ENCODE assay signal across 1 mouse cellular context in genomic region chr12:51829290-51830076, GRCm38 (mm10).
TF ChIP-seq lines count a peak whose summit lies in the region.

TSS of gene Hectd1 (minus strand) at chr12:51829536.

TF ChIP-seq in CH12.LX, 34 proteins besides CTCF, POLR2A, EP300 and RAD21 (continued from another document):
- TF ChIP-seq BHLHE40 (IDR thresholded peaks at IDR 0.05; ENCODE audit: low read depth, low read length) (peak; percentile 10; the same call in 1 of the 2 replicates), KAT2A (IDR thresholded peaks at IDR 0.05; ENCODE audit: insufficient replicate concordance, low read length) (0 out of 2 replicates have a peak, but pooled peaks have one; percentile 71), GABPA (IDR thresholded peaks at IDR 0.05; ENCODE audit: insufficient replicate concordance, low read depth, low read length) (no peak), ZMIZ1 (IDR thresholded peaks at IDR 0.05; ENCODE audit: low read depth, low read length) (peak; percentile 81), USF2 (conservative IDR thresholded peaks at IDR 0.05; ENCODE audit: low read depth, low read length) (no peak), MEF2A (IDR thresholded peaks at IDR 0.05; ENCODE audit: borderline replicate concordance, low read depth, low read length) (peak; percentile 49), ZC3H11A (IDR thresholded peaks at IDR 0.05; ENCODE audit: low read depth, low read length) (no peak), ETS1 (conservative IDR thresholded peaks at IDR 0.05; ENCODE audit: low read depth, low read length) (no peak), JUND (conservative IDR thresholded peaks at IDR 0.05; ENCODE audit: low read depth, low read length) (no peak), CHD1 (IDR thresholded peaks at IDR 0.05; ENCODE audit: low read depth, low read length) (no peak; the same call in 1 of the 2 replicates), CHD2 (IDR thresholded peaks at IDR 0.05; ENCODE audit: low read length) (no peak), IRF4 (IDR thresholded peaks at IDR 0.05; ENCODE audit: low read depth, low read length) (peak; percentile 36; the same call in 1 of the 2 replicates), JUN (IDR thresholded peaks at IDR 0.05; ENCODE audit: insufficient read depth, low read depth, low read length) (no peak), MXI1 (IDR thresholded peaks at IDR 0.05; ENCODE audit: low read depth, low read length) (peak; percentile 50; the same call in 1 of the 2 replicates), ELF1 (IDR thresholded peaks at IDR 0.05; ENCODE audit: low read depth, low read length) (peak; percentile 77), TBP (conservative IDR thresholded peaks at IDR 0.05; ENCODE audit: low read depth, low read length) (no peak; the same call in 1 of the 2 replicates), SMC3 (IDR thresholded peaks at IDR 0.05; ENCODE audit: low read depth, low read length) (no peak; the same call in 1 of the 2 replicates), RCOR1 (conservative IDR thresholded peaks at IDR 0.05; ENCODE audit: low read depth, low read length) (no peak), MAZ (IDR thresholded peaks at IDR 0.05; ENCODE audit: low read depth, low read length) (0 out of 2 replicates have a peak, but pooled peaks have one; percentile 44), MAX (IDR thresholded peaks at IDR 0.05; ENCODE audit: low read length) (peak; percentile 73; the same call in 1 of the 2 replicates), E2F4 (IDR thresholded peaks at IDR 0.05; ENCODE audit: insufficient replicate concordance, low read depth, low read length) (no peak), TCF12 (IDR thresholded peaks at IDR 0.05; ENCODE audit: low read depth, low read length) (peak; percentile 53; the same call in 1 of the 2 replicates), USF1 (IDR thresholded peaks at IDR 0.05; ENCODE audit: low read depth, low read length) (0 out of 2 replicates have a peak, but pooled peaks have one; percentile 6), POLR2AphosphoS2 (IDR thresholded peaks at IDR 0.05; ENCODE audit: low read depth, low read length) (no peak), SIN3A (IDR thresholded peaks at IDR 0.05; ENCODE audit: low read length) (peak; percentile 68; the same call in 1 of the 2 replicates), PAX5 (IDR thresholded peaks at IDR 0.05; ENCODE audit: low read length) (no peak)
